Mouse (Mus musculus) kidney, embryonic 14.5 days (tissue): Measurements from ENCODE around the gene Anapc5. TPM values are rescaled to one million over a fixed set of nuclear protein-coding genes. Genes with fewer than 3 reads are reported as not detected.

Experiments used
- polyA plus RNA-seq: library from polyadenylated mRNA; unstranded; fragments of >200 nt; fragmentation: Nextera tagmentation; extraction: Ambion mirVana; gene quantifications from 2 replicates; pipeline ENCODE4 v1.2.1, GENCODE M21; 2014

Anapc5 gene
- polyA plus RNA-seq, 1 experiment from 2014 or later = 457 TPM

Other genes starting within 250 kb of the Anapc5 start
- 34.1 and 46.0 TPM in 2 replicates for gene Ift81, start 206.8 kb downstream of the Anapc5 start, polyA plus RNA-seq
- gene P2rx7, start 177.4 kb downstream of the Anapc5 start, polyA plus RNA-seq = 0.56 and 1.1 TPM in 2 replicates
- gene P2rx4, start 113.8 kb downstream of the Anapc5 start, polyA plus RNA-seq = 14.0 and 14.8 TPM in 2 replicates
- gene Camkk2, start 41.9 kb downstream of the Anapc5 start, polyA plus RNA-seq = 25.0 and 40.9 TPM in 2 replicates
- gene Rnf34, start 28.7 kb upstream of the Anapc5 start, polyA plus RNA-seq = 33.4 and 35.1 TPM in 2 replicates
- 59.1 and 105 TPM in 2 replicates for gene Kdm2b, start 168.5 kb upstream of the Anapc5 start, polyA plus RNA-seq
- gene Orai1, start 193.7 kb upstream of the Anapc5 start, polyA plus RNA-seq = 21.5 and 23.2 TPM in 2 replicates
- gene Morn3, start 225.7 kb upstream of the Anapc5 start, polyA plus RNA-seq = 1.3 and 1.7 TPM in 2 replicates
- gene Tmem120b, start 247.1 kb upstream of the Anapc5 start, polyA plus RNA-seq = 12.0 and 13.1 TPM in 2 replicates